Mouse (Mus musculus): ENCODE data around the gene Osbpl9.

GRCm38 (mm10) chr4:109079676-109080075, 122.4 kb downstream of the Osbpl9 start:
- TF ChIP-seq GATA1 (IDR thresholded peaks at IDR 0.05; ENCODE audit: borderline replicate concordance, low read length), result no peak
- no peak for TF ChIP-seq FLI1 (IDR thresholded peaks at IDR 0.05; ENCODE audit: low read length)

Data from megakaryocyte, embryonic 14.5 days (primary cell).